Mouse (Mus musculus): ENCODE measurements at regions not wholly inside any gene's neighbourhood (a gene's known extent, or its start where the extent isn't known, plus 50 kb on each side); places are given as distances from the start of the nearest gene placed in this dataset.

DNA sequence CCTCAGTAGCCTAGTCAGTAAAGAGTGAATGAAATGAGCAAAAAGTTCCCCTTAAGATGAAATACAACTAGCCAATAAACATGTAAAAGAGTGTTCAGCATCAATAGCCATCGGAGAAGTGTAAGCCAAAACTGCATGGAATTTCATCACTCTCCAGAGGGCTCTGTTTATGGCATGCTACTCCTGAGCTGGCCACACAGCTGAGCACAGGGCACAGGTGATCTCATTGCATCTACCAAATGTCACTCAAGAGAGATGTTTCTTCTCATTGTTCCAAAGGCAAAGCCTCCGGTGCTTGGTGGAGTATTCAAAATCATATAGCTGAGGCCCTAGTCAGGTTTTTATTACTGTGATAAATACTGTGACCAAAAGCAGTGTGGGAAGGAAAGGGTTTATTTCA lies 895.1 kb downstream of the Tmem114 start:
- H3K4me2 ChIP-seq, result no peak overlapping the region
- H3K4me1 ChIP-seq, result peaks cover 5% of the 10 kb centered on the region; the same call in 1 of the 2 replicates
- H3K4me3 ChIP-seq (replicated peaks), result no peak overlapping the region
- no peak overlapping the region for H3K27ac ChIP-seq
- no peaks in the 10 kb centered on the region for H3K27me3 ChIP-seq
- no peaks in the 10 kb centered on the region for H3K36me3 ChIP-seq
- WGBS, result 81% methylated on average over 2 of the region's 2 CpGs
- no peak for ATAC-seq (replicated peaks; ENCODE audit: low FRiP score)
- H3K9ac ChIP-seq, result no peak overlapping the region
- no peaks in the 10 kb centered on the region for H3K9me3 ChIP-seq (replicated peaks)

DNA sequence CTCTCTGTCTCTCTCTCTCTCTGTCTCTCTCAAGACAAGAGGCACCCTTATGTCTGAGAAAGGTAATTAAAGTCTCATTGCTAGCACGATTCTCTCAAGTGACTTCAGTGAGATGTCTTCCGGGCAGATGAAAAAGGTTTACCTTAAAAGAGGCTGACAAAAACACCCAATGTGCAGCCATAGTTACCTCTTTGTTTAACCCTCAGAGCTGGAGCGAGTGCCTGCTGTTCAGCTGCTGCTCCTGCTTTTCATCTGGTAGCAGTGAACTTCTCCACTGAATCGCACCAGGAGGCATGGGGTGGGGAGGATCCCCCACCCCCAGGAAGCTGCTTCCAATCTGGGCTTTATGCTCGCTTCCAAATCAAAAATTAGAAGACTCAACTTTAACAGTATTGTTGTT lies 896.0 kb downstream of the Tmem114 start:
- H3K4me2 ChIP-seq, result no peak overlapping the region
- no peaks in the 10 kb centered on the region for H3K9me3 ChIP-seq (replicated peaks)
- no peak overlapping the region for H3K9ac ChIP-seq
- H3K36me3 ChIP-seq, result no peaks in the 10 kb centered on the region
- no peak overlapping the region for H3K4me3 ChIP-seq (replicated peaks)
- no peak overlapping the region for H3K27ac ChIP-seq
- H3K4me1 ChIP-seq, result peaks cover 5% of the 10 kb centered on the region; the same call in 1 of the 2 replicates
- 39% methylated on average over 5 of the region's 5 CpGs for WGBS
- no peak for ATAC-seq (replicated peaks; ENCODE audit: low FRiP score)
- no peaks in the 10 kb centered on the region for H3K27me3 ChIP-seq

DNA sequence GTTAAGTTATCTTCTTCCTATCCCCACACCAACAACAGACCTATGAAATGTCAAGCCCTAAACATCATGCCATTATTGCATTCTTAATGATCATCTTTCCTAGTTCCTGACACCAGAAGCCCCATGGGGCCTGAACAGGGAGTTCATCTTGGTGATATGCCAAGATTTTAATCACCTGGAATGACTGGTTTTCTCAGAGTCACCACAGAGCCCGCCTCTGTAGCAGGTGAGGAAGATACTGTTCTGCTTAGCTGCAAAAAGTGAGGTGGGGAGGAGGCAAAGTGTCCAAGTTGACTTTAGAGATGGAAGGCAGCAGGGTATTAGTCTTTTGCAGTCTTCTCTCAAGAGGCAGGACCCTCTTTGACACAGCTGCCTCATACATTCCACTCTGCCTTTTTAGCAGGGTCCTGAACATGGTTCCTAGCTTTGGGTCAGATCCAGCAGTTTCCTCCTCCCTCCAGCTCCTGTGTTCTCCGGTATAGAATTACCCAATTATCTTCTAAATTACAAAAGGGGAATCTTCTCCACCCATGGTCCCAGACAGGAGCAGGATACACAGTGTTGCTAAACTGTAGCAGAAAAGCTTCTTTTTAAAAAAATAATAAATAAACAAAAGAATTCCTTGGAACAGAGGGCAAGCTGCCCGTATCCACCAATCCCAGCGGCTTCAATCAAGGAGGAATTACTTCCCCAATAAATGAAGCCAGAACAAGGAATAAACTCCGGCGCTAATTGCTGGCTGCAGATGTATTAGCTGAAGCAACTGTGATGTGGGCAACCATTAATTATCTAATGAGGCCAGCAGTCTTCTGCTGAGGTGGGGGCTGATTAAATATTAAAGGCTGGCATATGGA lies 896.8 kb downstream of the Tmem114 start:
- Histone ChIP-seq H3K9me3 (replicated peaks) (no peaks in the 10 kb centered on the region), H3K27me3 (no peaks in the 10 kb centered on the region), H3K4me2 (no peak overlapping the region), H3K36me3 (no peaks in the 10 kb centered on the region), H3K9ac (no peak overlapping the region), H3K27ac (no peak overlapping the region), H3K4me1 (peaks cover 5% of the 10 kb centered on the region; the same call in 1 of the 2 replicates), H3K4me3 (replicated peaks) (no peak overlapping the region)
- no peak for ATAC-seq (replicated peaks; ENCODE audit: low FRiP score)
- WGBS, result 40% methylated on average over 6 of the region's 6 CpGs

DNA sequence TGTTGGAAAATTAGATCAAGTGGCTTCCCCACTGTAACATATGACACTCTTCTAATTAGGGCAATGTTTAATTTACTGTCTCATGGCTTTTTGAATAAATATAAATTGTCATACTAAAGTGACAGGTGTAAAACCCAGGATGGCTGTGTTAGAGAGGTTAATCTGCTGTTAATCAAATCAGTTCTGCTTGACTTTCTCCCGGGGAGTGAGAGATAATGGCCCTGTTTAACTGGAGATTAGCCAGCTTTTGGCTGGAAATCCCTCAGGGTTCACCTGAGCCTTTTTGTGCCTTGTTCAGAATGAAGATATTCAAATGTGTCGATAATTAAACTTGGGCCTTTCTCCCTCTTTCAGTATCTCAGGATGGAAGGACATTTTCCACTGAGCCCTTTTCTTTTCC lies 906.2 kb downstream of the Tmem114 start:
- Histone ChIP-seq H3K4me2 (no peak overlapping the region), H3K4me3 (replicated peaks) (no peak overlapping the region), H3K9ac (no peak overlapping the region), H3K9me3 (replicated peaks) (peaks cover 24% of the 10 kb centered on the region), H3K27me3 (no peaks in the 10 kb centered on the region), H3K27ac (no peak overlapping the region), H3K4me1 (no peaks in the 10 kb centered on the region), H3K36me3 (no peaks in the 10 kb centered on the region)
- WGBS, result 81% methylated on average over 2 of the region's 2 CpGs
- ATAC-seq (replicated peaks; ENCODE audit: low FRiP score), result no peak
